Mouse (Mus musculus) lung, postnatal 25 days (tissue): ENCODE results near the gene Rdh8.

Source experiments
- DNase-seq: peaks from one replicate; pipeline ENCODE4 v3.0.0; 2022; ENCODE audit warnings: low spot score

The Rdh8 gene

GRCm38 (mm10) chr9:20837184-20837947 lies 19.1 kb downstream of the Rdh8 start:
- no peak for DNase-seq

DNA sequence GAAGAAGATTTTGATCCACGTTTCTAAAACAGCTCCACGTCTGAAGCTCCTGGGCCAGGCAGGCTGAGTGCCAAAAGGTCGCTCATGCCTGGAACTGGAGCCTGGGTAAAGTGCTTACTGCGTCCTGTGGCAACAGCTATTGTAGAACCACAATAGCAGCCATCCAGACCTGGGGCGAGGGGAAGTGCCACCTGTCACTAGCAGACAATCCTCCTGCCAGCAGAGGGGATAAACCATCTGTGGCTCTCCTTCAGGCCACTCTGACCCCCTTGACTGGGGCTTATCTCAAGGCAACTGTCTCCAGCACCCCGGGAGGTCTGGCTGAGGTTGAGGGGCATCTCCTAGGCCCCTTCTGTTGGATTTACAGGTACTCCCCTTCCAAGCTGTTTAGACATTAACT lies 20.6 kb downstream of the Rdh8 start:
- DNase-seq, result no peak

DNA sequence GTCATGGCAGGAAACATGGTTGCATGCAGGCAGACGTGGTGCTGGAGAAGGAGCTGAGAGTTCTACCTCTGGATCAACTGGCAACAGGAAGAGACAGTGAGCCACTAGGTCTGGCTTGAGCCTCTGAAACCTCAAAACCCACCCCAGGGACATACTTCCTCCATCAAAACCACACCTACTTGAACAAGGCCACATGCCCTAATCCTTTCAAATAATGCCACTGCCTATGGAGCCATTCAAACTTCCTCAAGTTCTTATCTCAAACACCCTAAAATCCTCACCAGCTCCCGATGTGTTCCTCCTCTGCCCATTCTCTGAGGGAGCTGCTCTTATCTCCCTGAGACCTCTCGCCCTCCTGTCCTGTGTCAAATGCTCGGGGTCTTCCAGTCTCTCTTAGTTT lies 23.9 kb downstream of the Rdh8 start:
- no peak for DNase-seq

DNA sequence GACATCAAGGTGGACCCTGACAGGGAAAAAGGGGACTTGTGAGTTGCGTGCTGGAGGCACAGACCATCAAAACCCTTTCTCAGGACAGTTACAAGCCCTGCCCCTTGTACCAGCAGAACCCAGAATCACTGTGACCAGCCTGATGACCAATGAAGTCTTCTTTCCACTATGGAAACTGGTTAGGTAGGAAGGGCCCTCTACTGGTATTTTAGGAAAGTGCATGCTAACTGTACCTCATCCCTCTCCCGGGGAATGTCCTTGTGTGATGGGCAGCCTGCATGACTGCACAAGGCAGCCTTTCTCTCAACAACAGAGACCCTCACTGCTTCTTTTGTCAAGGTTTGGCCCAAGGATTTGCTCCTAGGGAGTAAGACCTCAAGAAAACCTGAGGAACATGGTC lies 24.4 kb downstream of the Rdh8 start:
- no peak for DNase-seq

DNA sequence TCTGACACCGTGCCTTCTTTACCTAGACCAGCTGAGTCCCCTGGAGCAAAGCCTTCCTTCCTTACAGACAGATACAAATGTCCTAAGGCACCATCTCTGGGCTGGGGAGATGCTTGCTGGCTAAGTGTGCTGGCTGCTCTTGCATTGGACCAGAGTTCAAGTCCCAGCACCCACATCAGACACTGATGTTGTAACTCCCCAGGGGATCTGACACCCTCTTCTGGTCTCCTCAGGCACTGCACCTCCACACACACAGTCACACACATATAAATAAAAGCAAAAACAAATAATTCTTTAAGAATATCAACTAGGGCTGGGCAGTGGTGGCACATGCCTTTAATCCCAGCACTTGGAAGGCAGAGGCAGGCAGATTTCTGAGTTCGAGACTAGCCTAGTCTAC lies 31.9 kb downstream of the Rdh8 start:
- DNase-seq, result no peak

DNA sequence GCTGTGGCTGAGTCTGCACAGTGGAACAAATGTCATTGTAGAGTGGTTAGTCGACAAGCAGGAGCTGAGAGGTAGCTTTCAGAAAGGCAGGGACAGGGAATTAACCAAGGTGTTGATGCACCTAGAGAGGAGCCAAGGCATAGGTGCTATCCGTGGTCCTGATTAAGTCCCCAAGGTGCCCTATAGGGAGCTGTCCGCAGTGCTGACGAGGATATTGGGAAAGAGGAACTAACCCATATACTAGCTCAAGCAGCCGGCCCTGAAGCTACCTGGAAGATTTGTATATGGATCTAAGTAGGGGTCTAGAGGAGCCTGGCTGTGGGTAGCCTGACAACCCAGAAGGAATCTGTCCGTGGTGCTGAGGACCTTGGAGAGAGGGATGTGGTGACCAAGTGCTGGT lies 38.8 kb downstream of the Rdh8 start:
- DNase-seq, result peak; percentile 37

GRCm38 (mm10) chr9:20859926-20860325 lies 41.6 kb downstream of the Rdh8 start:
- DNase-seq, result no peak

DNA sequence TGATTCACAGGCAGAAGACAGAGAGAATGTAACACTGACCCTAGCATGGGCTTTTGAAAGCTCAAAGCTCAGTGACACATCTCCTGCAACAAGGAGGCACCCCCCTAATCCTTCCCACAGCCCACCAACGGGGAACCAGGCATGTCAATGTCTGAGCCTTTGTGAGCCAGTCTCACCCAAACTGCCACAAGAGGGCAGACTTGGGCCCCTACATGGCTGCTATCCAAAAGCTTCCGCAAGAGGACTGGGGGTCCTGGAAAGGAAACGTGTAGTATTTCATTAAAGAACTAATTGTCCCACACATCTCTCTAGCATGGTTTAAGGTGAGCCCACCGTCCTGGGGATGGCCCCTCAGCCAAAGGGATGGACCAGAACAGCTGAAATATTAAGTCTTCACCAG lies 43.5 kb downstream of the Rdh8 start:
- no peak for DNase-seq

DNA sequence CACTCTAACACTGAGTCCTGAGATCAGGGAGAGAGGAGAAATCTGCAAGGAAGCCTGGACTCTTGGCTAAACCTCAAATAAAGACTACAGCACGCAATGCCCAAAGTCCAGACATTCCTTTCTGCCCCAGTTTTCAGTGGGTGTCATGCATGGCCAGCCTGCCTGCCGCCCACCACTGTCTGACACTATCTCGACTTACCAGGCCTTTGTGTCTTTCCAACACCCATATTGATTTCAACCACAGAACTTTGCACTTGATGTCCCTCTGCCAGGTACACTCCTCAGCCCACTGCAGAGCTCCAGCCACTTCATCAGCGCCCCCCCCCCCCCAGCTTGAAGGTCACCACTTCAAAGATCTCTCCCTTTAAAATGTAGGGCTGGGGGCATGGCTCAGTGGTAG lies 43.9 kb downstream of the Rdh8 start:
- no peak for DNase-seq

- no peak for DNase-seq
Observed at GRCm38 (mm10) chr9:20866879-20867278, 48.6 kb downstream of the Rdh8 start.

GRCm38 (mm10) chr9:20868448-20869001 lies 50.2 kb downstream of the Rdh8 start, which contains the start of gene A230050P20Rik:
Gene A230050P20Rik, plus strand, starts transcription at chr9:20868642.
- peak; percentile 54 for DNase-seq

DNA sequence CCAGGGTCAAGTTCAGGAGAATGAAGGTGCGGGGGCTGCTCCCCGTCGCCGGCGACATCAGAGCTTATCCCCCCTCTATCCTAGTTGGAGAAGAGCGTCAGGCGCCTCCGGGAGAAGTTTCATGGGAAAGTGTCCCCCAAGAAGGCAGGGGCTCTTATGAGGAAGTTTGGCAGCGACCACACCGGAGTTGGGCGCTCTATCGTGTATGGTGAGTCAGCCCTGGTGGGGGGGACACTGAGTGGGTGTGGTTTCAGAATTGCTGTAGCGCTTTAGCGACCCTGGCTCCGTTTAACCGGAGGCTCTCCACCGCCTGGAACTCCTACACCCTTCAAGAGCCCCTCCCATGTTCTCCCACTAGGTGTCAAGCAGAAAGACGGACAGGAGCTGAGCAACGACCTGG lies 50.9 kb downstream of the Rdh8 start:
- no peak for DNase-seq

DNA sequence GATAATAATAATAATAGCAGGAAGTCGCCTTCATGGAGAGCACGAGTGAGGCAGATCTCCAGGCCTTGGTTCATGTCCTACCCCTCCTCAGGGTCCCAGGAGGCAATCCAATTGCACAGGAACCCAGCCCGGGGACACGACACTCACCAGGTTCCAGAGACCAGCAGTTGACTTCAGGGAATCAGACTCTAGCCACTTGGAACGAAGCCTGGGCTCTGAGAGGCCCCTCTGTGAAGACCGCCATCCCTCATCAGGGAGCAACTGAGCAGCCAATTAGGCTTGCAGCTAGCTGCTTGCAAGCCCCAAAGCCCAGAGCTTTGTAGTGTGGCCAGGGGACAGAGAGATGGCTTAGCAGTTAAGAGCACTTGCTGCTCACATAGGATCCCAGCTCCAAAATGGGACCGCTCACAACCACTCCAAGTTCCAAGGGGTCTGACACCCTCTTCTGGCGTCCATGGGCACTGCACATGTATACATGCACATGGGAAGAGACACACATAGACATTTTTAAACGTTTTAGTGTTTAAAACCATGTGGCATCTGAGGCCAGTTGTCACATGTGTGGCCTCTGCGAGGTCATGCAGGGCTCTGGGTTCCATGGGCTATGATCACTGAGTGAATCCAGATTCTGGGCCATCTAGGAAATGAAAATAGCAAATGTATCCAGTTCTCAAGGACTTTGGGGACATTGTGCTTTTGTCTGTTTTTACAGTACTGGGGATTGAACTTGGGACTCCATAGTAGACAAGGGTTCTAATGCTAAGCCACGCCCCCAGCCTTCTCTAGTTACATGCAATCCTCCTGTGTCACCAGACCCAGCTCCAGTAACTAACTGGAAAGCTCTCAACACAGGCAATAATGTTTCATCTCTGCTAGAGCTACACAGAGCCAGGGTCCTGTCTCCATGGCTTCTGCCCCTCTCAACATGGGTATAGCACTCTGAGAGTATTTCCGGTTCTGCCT lies 52.2 kb downstream of the Rdh8 start:
- DNase-seq, result no peak

GRCm38 (mm10) chr9:20872991-20873390 lies 54.7 kb downstream of the Rdh8 start:
- no peak for DNase-seq

GRCm38 (mm10) chr9:20873521-20873920 lies 55.2 kb downstream of the Rdh8 start:
- DNase-seq, result no peak

GRCm38 (mm10) chr9:20875021-20875790 lies 56.9 kb downstream of the Rdh8 start:
- DNase-seq, result no peak
